Mouse (Mus musculus): ENCODE measurements around the gene Mrps2. TPM values are rescaled to one million over a fixed set of nuclear protein-coding genes. Genes with fewer than 3 reads are reported as not detected.

Mrps2 gene
- total RNA-seq (2021) = 10 to 100 TPM; 21.1 to 22.9 TPM
- long read RNA-seq, experiment 1, transcript Mrps2-201 (4 exons, 2,080 nt) = major isoform, 12 of 13 reads
- long read RNA-seq, experiment 1, partial matches to known transcripts = 0 of 13 reads
- long read RNA-seq, experiment 1, other reads (novel, unspliced or antisense) = 1 of 13 reads
- long read RNA-seq, experiment 2, transcript Mrps2-201 (4 exons, 2,080 nt) = major isoform, 15 of 16 reads
- long read RNA-seq, experiment 2, partial matches to known transcripts = 0 of 16 reads
- long read RNA-seq, experiment 2, other reads (novel, unspliced or antisense) = 1 of 16 reads

GRCm38 (mm10) chr2:28467860-28468485, at the start of gene Mrps2:
Gene Mrps2 (plus strand): TSS chr2:28468066.
- DNase-seq (ENCODE audit: low spot score) = peak; percentile 77

DNA sequence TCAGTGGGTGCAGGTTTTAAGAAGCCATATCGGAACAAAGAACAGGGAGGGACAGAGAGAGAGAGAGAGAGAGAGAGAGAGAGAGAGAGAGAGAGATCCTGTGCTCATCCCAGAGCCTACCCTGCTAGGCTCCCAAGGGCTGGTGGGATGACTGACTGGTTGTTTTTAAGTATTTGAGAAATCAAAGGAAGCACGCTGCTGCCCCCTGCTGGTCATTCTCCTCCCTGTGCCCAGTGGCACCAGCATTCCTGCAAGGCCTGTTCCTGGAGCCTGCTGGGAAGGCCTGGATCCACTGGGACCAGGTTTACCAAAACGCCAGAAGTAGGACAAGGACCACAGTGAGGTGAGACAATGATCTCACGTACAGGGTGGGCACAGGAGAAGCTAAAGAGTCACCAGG, 48.0 kb upstream of the Mrps2 start:
- peak; percentile 78 for DNase-seq (ENCODE audit: low spot score)

- DNase-seq (ENCODE audit: low spot score) = no peak
Observed at GRCm38 (mm10) chr2:28423167-28423566, 44.7 kb upstream of the Mrps2 start.

- DNase-seq (ENCODE audit: low spot score) = no peak
Observed at GRCm38 (mm10) chr2:28427226-28427625, 40.6 kb upstream of the Mrps2 start.

DNA sequence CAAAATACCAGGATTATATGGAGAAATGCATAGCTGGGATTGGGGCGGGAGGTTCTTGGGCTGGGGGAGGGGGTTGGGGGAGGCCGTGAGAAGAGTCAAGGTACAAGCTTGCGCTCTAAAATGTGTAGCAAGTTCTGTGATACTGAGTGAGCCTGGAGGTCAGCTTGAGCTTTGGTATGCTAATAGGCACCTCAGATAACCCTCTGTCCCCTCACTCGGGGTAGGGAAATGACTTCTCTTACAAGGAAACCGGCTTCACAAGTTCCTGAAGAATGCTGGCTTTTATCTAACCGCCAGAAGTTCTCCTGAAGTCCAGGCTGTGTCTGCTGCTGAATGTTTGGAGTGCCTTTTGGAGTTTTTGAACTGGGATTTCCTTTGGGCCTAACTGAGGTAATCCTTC, 37.0 kb upstream of the Mrps2 start:
- no peak for DNase-seq (ENCODE audit: low spot score)

GRCm38 (mm10) chr2:28432811-28433210, 35.1 kb upstream of the Mrps2 start:
- DNase-seq (ENCODE audit: low spot score) = peak; percentile 10

DNA sequence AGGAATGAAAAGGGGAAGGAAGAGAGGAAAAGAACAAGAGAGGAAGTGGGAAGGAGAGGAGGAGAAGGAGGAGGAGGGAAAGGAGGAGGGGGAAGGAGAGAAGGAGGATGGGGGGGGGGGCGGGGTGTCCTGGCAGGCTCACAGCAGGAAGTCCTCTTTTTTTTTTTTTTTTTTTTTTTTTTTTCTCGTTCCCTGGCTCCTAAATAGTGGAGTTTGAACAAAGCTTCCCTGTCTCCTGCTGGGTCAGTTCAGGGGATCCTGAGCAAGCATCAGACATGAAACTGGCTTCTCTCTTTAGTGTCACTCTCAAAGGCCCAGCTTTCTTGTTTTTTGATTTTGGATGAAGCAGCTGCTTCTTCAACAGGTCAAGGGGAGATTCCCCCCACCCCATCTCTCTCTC, 34.4 kb upstream of the Mrps2 start:
- no peak for DNase-seq (ENCODE audit: low spot score)

DNA sequence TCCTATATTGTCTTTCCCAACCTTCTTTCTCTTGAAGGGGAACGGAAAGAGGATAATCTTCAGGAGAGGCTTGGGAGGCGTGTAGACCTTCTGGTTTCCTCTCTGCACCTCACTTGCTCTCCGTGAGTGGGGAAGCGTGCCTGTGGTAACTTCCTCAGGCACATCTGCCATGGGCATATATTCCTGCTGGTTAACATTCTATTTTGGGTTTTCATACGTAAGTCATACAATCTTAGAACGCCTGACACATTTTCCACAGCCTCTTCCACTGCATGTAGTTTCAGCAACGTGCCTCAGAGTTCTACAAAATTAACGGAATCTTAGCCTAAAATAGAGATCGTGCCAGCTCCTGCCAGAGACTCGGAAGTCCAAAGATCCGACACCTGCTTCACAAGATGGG, 32.5 kb upstream of the Mrps2 start:
- peak; percentile 14 for DNase-seq (ENCODE audit: low spot score)

- no peak for DNase-seq (ENCODE audit: low spot score)
Observed at GRCm38 (mm10) chr2:28440842-28441241, 27.0 kb upstream of the Mrps2 start.

- DNase-seq (ENCODE audit: low spot score) = no peak
Observed at GRCm38 (mm10) chr2:28445082-28445481, 22.8 kb upstream of the Mrps2 start.

DNA sequence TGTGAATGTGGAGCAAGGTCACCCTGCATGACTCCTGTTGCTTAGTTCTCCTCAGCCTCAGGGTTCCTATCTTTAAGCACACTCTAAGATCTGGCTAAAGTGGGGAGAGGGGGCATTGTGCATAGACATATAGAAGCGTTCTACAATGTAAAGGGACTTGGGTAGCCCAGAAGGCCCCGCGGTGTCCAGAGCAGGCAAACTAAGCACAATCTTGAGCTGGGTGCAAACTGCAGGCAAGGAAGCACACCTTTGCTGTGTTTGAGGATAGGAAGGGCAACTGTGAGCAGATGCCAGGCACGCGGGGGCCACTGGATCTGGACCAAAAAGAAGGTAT, 21.7 kb upstream of the Mrps2 start:
- DNase-seq (ENCODE audit: low spot score) = no peak

DNA sequence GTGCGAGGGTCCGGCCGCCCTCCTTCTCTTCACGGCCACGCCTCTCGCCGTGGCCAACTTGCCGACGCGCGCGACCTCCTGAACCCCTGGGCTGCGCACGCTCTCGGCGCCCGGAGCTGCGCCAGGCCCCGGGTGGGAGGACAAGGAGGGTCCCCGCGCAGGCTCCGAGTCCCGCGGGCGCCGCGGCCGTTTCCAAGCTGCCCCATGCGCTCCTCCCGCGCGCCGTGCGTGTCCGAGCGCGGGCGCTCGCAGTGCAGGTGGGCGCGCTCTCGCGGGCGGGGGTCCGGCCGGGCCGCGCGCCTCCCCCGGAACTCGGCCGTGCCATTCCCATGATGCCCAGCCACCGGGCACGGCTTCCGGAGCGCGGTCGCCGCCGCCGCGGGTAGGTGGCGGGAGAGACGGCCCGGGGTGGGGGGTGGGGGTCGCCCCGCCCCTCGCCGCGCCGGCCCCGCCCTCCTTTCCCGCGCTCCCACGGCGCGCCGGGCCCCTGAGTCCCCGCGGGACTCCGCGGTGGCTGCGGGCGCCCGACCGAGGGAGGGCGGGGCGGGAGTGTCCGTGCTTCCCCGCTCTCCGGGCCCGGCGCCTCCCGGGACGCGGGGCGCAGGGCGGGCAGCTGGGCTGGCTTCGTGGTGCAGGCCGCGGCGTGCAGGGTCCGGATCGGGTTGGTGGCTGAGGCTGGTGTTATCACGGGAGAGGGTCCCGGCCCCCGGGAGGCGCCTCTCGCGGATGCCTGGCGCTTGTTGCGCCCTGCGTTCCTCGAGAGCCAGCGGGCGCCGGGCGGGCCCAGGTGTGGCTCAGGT, 21.2 kb upstream of the Mrps2 start, which contains the start of gene Ppp1r26:
Gene Ppp1r26, plus strand, starts transcription at position 286 of the 800 bp plus-strand sequence.
- DNase-seq (ENCODE audit: low spot score) = no peak

DNA sequence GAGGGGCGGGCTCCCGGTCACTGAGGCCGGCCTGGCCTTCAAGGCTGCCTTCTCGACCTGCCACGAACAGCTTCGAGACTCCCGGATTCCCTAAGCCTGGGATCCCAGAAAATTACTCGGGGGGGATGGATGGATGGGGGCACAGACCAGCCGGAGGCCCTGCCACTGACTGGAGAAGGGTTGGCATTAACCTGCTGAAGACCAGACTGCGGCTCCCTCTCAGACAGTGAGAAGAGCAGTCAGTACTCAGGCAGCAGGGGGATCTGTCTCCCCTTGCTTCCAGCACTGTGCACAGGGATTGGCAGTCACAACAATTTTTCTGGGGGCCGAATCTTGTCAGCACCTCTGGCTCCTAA, 20.6 kb upstream of the Mrps2 start:
- no peak for DNase-seq (ENCODE audit: low spot score)

DNA sequence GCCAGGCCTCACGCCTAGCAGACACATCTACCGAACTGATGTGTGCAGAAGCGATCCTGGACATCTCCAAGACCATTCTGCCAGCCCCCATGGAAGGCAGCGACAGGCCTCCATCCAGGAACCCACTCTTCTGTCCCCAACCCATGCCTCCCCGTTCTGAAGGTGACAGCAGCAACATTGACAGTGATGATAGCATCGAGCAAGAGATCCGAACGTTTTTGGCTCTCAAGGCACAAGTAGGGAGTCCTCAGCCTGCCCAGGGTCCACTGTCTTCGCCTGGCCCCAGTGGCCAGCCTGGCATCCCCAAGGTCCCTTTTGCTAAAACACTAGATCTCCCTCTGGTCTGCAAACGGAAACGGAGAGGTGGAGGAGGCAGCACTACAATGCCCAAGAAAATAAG, 16.2 kb upstream of the Mrps2 start:
- DNase-seq (ENCODE audit: low spot score) = no peak

GRCm38 (mm10) chr2:28453539-28453938, 14.3 kb upstream of the Mrps2 start:
- no peak for DNase-seq (ENCODE audit: low spot score)

DNA sequence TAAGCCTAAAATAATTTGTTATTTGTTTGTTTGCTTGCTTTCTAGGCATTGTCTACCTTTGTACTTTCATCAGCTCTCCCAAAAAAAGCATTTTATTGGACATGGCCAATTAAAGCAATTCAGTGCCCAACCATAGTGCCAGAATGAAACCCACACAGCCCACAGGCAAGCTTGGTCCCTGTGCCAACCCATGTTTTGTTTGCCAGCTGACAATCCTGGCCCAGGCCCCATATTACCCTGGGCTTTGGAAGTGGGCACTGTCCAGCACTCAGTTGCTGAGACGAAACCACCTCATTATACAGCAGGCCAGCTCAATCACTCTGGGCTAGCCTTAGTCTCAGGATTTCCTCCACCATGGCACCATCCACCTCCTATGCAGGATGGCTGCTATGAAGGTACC, 11.2 kb upstream of the Mrps2 start:
- DNase-seq (ENCODE audit: low spot score) = no peak

GRCm38 (mm10) chr2:28463919-28464318, 3.9 kb upstream of the Mrps2 start:
- DNase-seq (ENCODE audit: low spot score) = peak; percentile 56

DNA sequence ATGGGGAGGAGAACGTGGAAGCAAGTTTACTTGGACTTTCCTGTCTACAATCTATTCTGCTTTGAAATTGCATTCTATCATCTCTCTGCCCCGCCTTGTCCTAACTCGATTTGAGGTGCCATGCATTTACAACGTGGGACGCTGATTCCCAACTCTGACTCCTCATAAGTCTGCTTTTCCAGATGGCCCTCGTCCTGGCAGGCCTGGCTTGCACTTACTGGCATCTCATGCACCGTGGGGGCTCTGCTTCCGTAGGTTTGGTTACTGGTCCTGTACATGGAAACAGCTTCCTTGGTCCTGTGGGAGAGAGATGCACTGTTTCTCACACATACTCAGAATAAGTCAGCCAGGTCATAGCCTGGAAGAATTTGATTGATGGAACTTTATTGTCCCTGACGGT, 2.9 kb upstream of the Mrps2 start:
- no peak for DNase-seq (ENCODE audit: low spot score)

DNA sequence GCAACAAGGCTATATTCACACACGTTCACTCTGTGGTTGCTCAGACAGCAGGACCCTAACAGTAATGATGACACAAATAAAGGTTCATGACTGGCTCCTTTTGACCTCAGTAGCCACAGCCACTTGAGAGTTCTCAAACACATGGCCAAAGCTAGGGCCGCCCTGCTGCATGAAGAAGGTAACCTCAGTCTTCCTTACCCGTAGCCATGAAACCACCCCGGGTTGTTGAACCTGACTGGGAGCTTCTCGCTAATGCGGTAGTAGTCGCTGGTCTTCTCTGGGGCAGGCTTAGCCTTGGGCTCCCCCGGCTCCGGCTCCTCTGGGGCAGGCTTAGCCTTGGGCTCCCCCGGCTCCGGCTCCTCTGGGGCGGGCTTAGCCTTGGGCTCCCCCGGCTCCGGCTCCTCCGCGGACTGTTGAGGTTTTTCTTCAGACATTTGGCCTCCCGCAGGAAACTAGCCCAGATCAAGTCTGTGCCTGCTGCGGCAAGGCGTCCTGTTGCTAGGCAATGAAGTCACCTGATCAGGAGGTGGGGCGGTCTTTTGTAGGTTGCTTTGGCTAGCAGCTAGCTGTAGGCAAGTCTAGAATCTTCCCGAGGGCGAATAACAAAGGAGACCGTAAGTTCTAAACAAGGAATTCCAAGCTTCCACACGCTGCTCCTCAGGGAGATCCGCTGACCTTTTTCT, 1.9 kb upstream of the Mrps2 start, which contains the start of gene 1700007K13Rik:
Gene 1700007K13Rik, minus strand, starts transcription at position 497 of the 683 bp plus-strand sequence.
- peak; percentile 46 for DNase-seq (ENCODE audit: low spot score)

DNA sequence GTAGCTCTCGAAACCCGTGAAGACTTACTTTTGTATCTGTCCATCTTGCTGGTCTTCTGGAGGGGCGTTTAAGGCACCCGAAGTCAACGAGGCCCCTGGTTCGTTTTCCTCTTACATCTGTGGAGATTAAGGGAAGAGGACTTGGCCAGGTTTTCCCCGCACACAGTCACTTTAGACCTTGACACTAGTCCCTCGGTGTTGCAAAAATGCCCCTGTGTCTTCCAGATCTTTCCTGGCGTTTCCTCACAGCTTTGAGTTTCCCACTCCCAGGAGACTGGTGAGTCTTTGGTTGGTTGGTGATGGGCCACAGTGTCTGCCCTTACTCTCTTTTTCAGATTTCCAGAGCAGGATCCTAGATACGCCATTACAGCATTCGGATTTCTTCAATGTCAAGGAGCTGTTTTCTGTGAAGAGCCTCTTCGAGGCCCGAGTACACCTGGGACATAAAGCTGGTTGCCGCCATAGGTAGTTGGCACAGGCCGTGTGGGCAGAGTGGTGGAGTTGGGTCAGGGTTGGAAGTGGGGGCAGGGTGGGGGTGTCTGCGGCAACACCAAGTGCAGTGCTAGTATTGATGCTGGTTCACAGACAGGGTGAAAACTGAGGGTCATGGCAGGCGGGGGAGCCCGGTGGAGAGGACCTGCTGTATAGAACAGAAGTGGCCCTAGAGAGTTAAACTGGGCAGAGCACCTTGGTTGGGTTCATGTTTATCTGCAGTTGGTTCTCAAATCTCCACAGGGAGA, 790 bp downstream of the Mrps2 start:
- no peak for DNase-seq (ENCODE audit: low spot score)

GRCm38 (mm10) chr2:28469461-28469860, 1.6 kb downstream of the Mrps2 start:
- DNase-seq (ENCODE audit: low spot score) = no peak
